Mouse (Mus musculus) c-Kit-positive CD71-negative TER-119-negative erythroid progenitor cells, embryonic 14.5 days (primary cell): ENCODE measurements around the gene Gm973.

ENCODE experiments used
- DNase-seq: peaks from one replicate; pipeline ENCODE4 v3.0.0-alpha.2; 2013; ENCODE audit warnings: low read depth

Gene Gm973

DNA sequence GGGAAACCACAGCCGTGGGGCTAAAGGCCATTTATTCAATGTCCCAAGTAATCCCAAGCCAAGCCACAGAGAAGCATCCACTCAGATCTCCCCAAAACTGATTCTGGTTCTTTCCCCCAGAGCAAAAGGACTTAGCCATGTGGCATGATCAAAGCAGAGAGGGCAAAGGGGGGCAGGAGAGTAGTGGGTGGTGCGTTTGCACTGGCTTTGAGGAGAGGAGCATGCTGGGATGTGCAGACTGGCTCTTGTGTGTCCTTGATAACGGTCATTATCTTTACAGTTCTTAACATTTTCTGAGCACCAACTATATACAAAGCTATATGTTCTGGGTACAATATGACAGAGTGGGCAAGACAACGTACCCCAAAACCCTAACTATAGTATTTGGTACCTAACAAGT lies 23.6 kb upstream of the Gm973 start:
- DNase-seq = no peak

DNA sequence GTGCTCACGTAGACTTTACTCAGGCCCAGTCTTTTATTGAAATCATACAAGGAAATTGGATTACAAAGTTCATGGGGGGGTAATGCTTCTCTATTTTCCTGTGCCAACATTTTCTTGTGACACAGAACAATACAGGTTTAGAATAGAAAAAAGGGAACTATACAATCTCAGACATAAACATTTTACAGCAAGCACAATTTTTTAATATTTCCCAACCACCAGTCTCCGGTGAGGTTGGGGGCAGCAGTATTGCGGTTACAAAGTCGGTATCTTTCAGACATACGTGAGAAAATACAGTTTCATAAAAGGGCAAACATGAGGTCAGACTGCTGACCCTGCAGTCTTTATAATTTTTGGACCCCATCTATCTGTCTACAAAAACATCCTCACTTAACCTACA lies 20.1 kb upstream of the Gm973 start:
- DNase-seq = no peak

DNA sequence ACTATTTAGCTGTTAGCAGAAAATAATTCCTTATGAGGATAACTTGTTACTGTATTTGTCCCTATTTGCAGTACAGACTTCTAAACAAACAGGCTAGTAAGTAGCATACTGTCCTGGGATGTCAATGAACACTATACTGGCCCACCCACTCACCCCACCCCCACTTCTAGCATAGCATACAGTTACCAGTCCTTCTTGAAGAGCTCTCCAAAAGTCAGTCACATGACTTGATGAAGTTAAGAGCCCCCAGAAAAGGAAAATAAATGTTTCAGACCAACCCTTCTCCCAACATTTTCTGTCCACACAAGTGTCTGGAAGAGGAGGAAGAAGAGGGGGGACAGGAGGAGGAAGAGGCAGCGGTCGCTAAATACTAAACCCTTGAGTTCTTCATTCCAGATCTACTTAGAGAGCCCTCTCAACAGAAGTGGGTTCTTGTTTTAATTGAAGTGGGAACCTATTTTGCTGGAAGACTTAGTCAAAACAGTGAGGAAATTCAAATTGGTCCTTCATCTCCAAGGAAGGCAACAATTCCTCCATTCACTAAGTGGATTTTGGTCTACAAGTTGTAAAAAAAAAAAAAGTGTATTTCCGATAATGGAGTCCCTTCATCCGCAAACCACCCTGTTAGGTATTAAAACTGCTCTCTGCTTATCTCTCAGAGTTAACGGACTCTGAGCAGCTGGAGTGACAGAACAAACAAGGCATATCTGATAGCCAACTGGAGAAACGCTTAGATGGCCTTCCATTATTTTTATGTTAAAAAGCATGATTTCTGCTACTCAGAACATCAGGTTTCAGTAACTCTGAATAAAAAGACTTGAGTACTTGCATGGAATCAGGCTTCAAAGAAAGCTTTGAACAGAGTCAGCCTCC lies 18.1 kb upstream of the Gm973 start:
- no peak for DNase-seq

DNA sequence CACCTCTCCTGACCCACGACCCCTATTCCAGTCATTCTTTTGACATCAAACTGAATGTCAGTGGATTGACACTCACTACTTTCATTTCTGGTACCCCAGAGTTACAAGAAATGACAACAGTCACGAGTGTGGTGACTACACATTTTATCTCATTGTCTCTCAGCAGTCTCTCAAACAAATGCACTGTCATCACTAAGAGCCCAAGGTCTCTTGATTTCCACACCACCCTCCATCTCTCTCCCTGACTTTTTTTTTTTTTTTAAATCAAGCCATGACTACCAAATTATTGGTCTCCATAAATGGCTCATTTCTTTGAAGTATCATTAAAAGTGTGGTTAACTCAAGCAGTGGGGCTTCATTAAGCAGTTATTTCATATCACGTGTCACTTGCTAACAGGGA lies 16.7 kb upstream of the Gm973 start:
- no peak for DNase-seq

DNA sequence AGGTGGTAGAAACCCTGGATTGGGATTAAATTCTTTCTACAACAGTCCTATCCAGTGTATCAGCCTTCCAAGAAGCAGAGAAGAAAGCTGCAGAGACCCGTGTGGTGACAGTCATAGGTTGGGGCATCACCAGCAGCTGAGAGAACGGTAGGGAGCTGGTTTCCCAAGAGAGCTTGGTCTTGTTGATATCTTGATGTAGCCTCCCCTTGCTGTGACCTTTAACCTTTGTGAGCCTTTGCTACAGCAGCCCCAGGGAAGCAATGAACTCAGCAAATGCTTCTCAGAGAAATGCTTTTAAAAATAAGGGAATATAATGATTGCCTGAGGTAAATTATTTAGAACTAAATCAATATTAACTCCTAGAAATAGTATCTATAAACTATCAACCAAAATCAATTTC lies 13.7 kb upstream of the Gm973 start:
- no peak for DNase-seq

DNA sequence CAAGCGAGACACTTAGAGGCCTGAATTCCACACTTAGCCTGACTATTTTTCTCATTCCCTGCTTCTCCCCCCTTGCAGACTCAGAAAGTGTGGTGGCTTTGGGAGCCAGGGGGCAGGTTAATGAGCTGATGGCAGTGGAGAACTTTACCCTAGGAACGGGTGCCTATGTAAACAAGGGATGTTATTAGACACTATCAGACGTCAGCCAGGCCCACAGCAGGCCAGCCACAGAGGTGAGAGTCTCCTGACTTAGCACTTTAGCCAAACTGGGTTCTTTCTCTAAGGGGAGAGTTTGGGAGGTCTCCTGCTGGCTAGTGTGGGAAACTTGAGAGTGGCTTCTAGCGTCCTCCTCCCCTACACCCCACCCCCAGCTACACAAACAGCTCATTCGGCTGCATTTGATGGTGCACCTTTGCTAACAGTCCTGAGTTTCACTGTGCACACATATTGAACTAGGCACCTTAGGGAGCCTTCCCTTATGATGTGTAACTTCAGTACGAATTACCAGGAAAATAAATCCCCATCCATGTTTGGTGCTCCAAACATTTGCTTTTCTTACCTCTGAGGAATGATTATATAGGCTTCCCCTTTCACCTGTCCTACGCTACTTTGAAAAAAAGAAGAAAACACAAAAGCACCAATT lies 12.3 kb upstream of the Gm973 start:
- DNase-seq = no peak

DNA sequence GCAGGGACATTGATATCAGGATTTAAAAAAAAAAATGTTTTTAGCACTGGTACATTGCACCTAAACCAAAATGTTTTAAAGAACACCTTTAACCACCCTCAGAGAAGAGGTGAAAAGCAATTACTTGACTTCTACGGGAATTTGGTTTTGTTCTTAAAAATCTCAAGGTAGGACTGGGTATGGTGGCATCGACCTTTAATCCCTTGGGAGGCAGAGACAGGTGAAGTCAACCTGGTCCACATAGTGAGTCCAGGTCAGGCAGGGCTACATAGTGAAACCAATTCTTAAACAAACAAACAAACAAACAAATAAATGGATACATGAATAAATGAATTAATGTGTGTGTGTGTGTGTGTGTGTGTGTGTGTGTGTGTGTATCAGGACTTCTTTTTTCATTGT lies 11.8 kb upstream of the Gm973 start:
- no peak for DNase-seq

DNA sequence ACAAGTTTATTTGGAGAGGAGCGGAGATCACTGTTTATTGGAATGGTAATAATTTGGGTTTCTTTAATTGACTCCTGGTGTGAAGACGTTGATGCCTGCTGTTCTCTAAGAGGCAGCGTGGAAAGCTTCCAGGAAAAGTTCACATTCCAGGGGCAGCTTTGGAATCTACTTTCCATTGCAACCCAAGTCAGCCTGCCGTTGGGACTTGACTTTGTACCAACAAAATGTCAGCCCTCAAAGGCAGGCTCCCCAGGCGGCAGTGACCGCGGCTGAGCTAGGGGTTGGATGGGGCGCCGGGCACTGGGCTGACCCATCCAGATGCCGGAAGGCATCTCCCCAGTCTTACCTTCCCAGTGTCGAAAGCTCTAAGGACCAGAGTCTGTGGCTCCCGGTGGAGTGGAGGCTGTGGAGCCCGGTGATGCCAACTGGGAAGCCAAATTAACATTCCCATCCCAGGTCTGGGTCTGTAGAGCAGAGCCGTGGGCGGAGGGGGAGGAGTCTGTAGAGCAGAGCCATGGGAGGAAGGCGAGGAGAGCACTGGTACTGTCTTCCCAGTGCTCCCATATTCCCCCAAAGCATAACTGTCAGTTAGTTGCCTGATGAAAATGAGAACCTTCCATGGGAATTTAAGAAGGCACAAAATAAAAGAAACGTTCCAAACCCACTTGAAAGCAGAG lies 7.5 kb upstream of the Gm973 start:
- no peak for DNase-seq

DNA sequence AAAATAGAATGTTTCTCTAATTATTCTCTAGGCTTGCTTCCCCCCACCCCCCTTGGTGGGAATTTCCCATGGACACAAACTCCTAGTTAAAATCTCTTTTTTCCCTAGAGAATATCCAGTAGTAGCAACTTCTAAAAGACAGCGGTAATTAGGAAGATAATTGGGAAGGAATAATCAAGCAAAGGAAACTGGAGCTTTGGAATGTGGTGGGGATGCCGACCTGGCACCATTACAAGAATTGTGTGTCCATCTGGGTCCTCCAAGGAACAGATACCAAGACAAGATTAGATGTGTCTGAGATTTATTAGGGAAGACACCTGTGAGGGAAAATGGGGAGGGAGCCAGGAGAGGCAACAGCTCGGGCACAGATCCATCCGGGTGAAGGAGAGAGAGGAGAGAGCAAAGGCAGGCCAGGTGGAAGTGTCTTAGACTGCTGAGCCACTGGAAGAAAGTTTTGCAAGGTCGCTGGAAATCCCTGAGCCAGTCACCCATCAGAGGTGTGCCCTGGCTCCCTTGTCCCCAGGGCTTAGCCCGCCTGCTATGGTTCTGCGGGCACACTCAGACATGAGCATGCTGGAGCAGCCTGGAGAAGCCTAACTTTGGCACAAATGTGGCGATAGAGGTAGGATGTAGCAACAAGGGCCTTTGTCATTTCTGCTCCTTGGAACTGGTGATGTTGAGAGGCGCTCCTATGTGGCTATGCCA lies 4.3 kb upstream of the Gm973 start:
- DNase-seq = no peak

DNA sequence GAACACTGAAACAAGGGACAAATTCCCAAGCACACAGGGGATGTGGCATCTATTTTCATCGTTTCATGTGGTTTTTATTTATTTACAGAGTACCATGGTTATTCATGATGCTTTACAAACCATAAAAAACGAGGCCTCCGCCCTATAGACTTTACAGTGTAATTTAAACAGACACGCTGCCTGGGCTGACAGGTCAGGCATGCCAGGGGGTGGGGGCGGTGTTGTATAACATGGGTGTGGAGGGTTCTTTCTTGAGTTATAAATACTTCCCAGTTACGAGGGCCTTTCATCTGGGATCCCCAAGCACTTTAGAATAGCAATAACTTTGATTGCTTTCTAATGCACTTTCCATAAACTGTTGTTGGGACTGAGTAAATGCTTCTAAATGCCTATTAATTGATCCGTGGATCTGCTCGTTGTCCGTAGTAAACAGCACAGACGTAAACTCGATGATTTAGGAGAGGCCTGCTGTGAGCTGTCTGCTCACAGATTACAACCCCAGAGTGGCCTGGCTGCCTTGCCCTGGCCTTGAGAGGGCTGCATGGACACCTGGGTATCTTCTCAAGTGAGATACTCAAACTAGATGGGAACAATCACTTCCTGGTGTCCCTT lies 4.3 kb downstream of the Gm973 start:
- no peak for DNase-seq

DNA sequence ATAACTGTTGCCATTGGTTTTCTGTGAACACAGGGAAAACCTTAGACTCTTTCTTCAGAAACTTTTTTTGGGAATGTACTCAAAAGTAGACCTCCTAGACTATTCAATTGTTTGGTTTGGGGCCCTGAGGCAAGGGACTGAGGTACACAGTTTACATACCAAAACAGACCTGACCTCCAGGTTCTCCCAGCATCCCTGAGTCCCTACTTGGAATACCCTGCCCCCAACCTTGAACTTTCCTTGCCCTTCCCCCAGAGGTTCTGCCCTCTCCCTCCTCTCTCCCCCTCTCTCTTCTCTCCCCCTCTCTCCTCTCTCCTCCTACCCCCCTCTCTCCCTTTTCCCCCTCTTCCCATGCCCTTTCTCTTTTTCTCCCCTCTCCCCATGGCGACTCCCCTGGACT lies 6.4 kb downstream of the Gm973 start:
- DNase-seq = no peak

DNA sequence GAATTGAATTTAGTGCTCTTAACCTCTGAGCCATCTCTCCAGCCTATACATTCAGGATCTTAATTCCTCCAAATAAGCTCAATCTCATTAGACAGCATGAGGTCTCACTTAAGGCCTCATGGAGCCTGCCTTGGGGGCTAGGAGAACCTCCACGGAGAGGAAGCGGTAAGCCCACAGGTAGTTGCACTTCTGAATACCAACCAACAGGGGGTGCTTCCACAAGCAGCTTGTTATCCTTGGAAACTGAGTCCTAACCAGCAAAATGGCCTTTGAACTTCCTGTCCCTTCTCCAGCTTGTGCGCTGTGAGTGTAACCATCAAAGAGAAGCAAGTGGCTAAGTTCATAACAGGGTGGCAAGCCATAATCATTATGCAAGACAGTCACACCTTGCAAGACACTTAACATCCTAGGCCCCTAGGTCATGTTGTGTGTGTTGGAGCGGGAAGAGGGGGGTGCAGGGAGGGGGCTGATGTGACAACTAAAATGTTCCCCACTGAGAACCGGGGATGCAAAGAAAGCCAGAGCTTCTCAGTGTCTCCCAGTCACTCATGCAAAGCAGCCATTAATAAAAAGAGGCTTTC lies 7.4 kb downstream of the Gm973 start:
- no peak for DNase-seq

DNA sequence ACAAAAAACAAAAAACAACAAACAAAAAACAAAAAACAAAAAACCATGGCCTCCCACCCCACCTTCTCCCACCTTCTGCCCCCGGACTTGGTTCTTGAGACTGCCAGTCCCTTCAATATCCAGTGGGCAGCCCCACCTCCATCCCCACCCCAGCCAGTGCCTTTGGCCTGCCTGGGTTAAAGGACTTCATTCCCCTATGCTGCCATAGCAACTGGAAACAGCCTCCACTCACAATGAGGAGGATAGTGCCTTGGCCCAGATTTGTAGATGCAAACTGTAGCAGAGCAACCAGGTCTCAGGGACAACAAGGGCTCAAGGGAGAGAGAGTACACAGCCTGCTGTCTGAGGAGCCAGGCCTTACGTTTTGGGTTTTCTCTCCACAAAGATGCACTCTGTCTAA lies 8.0 kb downstream of the Gm973 start:
- no peak for DNase-seq

DNA sequence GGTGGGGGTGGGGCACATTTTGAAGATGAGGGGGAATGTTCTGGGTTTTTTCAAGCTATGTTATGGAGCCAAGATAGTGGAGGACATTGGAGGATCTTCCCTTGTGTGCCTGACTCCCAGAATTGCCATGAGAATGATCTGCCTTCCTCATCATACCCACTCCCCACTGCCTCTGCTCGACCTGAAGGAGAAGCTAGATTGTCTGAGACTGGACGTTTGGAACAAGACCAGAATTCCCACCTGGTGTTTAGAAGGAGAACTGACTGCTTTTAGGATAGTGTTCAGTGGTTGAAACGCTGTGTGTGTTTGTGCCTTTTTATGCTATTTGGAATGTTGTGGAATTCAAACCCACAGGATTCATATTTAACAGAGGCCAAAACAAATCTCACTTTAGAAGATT lies 8.7 kb downstream of the Gm973 start:
- no peak for DNase-seq

DNA sequence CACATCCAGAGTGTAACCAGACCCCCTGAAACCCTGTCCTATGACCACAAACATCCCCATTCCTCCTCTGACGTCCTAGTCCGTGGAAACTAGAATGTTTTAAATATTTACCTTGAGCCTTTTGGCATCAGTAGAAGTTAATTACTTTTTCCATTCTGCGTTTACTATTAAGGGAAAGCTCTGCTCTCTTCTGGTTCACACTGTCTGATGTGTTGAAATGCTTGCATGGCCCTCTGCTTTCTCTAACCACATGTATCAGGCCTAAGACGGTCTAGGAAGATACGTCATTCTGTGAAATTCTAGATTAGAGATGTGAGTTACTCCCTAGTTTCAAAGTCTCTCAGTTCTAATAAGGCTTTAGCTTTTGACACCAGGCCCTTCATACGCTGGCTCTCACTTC lies 11.2 kb downstream of the Gm973 start:
- no peak for DNase-seq

DNA sequence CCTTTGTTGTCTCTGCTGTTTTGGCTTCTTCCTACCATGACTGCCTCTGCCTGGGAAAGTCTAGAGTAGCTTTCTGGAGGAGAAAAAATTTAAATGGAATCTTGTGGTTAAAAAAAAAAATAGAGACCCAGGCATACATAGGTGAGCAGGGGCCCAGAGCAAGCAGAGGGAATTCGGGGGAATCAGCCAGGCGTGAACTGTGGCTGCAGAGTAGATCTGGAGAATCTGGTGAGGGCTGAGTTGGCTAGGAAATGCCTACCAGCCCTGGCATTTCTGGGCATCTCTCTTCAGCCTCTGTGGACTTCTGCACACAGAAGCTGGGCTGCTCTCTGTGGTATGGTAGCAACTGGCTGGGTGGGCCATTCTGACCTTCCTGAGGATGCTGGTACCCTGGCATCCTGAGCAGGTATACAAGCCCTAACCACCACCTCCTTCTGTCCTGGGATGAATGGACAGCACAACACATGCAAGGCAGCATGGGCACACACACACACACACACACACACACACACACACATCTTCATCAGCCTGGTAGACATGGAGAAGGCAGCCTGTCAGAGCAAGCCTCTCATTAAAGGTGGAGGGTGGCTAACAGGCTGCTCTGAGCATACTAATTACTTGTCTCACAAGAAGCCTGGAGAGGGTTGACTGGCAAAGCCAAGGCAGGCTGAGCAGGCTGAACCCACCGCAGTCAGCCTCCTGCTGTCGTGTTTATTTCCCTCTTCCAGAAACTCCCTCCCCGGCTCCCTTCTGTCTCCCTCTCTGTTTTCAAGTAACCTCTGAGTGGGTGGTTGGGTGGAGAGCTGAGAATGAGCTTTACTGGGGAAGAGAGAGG lies 19.1 kb downstream of the Gm973 start:
- DNase-seq = no peak

DNA sequence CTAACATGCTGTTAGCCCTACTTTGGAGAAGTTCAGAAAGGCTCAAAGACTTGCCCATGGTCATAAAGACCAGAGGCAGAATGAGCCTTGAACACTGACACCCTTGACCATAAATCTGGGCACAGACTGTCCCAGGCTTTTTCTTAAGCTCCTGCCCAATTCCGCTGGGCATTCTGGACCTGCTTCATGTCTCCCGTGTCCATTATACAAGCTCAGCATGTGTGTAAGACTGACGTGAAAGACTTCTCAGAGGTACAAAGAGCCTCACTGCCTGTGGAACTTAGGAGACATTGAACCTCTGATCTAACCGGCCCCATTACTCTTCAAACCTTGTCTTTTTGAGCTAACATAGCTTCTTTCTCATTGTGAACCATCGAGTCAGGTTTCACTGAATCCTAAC lies 22.3 kb downstream of the Gm973 start:
- DNase-seq = no peak

DNA sequence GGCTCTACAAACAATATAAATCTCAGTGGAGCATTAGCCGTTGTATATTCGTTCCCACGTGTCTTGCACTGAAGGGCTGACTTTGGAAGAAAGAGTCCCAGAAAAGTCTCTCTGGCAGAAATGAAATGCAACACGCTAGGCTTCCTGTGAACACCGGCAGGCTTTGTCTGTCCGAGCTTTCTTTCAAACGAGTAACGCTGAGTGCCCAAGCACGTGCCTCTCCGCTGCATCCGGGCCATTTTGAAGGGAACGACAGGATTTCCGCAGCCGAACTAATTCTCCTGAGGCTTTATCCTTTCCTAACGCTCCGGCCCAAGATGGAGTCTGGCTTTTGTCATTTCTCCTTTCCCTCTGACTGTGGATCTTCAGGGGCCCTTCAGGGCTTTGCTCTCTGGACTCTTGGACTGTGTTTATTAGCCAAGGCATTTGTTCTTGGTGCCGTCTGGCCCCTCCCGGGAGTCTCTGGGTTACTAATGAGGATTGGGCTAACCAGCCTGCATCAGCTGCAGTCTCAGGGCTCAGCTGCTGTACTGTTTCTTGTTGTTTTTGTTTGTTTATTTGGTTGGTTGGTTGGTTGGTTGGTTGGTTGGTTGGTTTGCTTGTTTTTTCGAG lies 24.6 kb downstream of the Gm973 start:
- no peak for DNase-seq

DNA sequence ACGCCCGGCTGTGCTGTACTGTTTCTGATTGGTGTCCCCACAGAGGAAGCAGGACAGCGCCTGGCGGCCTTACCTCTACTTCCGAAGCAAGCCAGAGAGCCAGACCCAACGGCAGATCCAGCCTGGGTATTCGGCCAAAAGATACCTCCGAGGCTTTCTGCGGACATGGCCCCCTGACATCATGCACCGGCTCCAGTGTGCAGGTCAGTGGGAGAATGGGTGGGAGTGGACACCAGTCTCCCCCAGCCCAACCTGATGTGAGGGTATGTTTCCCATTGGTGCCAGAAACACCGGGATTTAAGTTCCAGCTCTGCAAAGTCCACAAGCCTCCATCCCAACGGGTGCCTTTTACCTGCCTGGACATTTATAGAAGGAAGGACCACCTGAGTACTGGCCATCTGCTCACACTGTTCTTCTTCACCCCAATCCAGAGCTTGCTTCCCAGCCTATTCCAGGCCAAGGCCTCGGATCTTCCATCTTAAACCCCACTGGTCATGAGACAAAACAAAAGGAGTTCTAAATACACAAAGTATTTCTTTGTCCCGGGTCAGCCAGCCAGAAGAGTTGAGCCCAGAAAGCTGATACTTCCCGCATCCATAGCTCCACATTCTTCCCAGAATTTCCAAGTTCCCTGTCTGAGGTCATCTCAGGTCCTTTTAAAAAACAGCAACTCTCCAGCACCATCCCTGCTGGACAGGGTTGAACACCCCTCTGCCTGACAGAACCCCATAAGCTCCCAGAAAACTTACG lies 25.4 kb downstream of the Gm973 start:
- DNase-seq = no peak

DNA sequence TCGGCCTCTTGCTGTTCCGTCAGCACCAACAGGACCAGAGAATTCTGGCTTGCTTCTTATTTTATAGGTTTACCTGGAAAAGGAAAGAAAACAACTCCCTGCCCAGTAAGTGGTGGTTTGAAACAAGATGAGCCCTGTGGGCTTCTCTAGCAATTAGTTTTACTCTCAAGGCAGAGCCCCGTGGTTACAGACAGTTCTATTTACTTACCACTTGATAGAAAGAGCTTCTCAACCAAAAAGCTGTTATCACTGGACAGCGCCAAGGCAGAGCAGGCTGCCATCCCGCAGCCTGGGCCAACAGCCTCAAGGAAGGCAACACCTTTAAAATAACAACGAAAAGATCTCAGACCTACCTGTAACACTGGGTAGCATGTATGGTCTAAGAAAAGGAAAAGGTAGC lies 26.2 kb downstream of the Gm973 start:
- no peak for DNase-seq
